Mouse (Mus musculus) layer of hippocampus, adult 11-12 months (tissue): Measurements from ENCODE around the gene Btk.

Experiments
- DNase-seq: peaks from one replicate; pipeline ENCODE4 v3.0.0; 2022; ENCODE audit warnings: low spot score

Gene Btk

DNA sequence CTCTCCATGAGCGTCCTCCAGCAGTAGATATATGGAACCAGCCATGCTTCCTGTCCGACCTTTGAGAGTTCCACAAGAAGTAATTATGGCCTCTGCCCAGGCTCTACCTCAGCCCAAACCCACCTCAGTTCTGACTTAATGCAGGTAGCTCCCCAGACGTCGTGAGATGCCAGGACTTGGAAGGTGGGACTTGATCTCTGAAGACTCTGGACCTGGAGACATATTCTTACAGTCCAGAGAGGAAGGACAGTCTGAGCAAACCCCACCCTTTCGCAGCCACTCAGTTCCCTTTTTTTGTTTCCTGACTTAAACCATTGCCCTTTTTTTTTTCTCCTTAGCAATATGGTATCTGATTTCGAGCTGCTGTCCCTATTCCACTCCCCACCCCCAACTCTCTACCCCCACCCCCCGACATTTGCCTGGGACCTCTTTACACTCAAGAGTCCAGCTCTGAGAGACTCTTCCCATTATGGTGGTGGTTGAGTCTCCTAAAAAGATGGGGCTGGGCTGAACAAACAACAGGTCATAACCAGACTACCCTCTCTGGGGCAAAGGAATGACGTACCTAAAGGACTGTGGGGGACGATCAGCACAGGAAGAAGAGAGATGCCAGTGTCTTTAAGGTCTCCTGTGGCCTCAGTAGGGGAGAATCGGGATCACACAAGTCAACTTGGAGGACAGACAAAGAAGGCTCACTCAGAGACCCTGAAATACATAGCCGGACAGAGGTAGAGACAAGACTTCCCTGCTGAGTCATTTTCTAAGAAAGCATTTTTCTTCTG, at the start of gene Btk:
Gene Btk (minus strand): TSS at position 683 of the 782 bp plus-strand sequence.
- no peak for DNase-seq

DNA sequence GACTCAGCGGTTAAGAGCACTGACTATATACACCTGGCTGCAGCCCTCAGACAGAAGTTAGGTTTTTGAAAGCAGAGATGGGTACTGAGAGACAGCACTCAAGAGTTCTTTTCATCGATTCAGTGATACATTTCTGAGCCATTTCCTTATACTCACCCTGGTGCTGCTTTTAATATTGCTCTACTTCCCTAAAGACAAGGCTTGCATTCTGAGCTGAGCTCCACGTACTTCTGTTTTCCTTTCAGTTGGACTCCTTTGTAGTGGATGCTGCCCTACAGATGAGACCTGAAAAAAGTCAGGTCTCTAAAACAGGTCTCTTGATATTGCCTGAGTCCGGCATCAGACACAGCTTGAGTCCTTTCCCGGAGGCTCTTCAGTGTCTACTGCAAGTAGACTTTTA, 49.3 kb upstream of the Btk start:
- no peak for DNase-seq

DNA sequence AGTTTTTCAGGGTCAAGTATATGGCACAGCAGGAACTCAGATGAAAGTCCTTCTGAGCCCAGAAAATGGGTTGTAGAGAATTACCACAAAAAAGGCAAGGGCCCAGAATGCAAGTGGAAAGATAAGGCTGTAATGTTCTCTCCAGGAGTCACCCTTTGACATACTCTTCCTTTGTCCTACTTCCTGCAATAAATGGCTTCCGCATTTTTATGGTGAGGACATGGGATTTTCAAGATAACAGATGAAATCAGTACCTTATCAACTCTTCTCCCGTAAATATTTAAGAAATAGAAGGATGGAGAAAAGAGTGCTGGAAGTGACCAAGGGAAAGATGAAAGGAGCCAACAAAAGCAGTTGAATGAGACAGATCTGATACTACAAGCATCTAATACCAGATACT, 44.8 kb upstream of the Btk start:
- DNase-seq: no peak

DNA sequence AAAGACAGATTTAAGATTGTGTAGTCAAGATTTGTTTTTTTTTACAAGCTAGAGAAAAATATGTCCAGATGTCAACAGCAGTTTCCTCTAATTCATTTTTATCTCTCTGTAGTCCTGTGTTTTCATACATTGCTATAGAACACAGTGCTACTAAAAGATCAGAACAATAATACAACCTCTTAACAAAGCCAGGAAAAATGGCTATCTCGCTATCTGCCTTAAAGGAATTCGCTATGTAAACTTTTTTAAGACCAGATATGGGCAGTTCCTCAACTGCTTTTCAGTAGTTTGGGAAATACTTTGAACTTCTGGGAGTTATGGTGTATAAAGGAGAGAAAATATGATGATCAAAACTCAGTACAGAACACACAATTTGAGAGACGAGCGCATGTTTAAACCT, 40.0 kb upstream of the Btk start:
- no peak for DNase-seq

DNA sequence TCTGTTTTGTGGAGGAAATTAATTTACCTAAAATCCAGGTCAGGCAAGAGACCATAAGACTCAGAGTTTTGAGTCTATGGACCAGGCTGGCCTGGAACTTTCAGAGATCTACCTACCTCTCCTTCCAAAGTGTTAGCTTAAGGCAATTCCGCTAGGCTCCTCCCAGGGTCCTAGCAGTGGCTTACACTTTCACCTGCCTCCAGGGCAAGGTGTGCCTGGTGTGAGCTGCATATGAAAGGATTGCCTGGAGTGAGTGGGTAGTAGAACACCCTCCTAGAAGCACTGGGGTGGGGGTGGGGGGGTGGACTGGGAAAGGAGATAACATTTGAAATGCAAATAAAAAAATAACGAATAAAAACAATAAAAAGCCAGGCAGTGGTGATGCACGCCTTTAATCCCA, 38.3 kb upstream of the Btk start:
- no peak for DNase-seq

DNA sequence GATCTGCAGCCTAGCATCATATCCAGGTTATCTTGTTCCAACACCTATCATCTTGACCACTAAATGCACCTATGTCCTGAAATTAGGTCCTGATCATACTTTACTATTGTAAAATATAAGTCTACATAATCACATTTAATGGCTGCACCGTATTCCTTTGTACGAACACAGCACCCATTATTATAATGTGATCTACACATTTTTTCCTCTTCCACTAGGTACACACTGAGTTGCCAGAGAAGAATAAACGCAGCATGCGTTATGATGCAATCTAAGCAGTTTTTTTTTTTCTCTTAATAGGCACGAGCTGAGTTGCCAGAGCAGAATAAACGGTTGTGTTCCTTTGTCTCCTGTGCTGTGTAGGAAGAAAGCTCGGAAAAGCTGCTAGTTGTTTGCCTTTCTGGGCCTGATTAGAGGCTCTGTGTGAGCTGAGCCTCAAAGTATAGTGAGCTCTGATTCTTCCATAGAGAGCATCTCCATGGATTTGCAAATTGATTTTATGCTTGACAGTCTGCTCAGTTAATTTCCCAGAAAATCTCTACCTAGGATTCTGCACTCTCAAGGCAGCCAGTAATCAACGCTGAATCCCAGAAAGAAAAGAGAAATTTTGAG, 37.0 kb upstream of the Btk start:
- no peak for DNase-seq

DNA sequence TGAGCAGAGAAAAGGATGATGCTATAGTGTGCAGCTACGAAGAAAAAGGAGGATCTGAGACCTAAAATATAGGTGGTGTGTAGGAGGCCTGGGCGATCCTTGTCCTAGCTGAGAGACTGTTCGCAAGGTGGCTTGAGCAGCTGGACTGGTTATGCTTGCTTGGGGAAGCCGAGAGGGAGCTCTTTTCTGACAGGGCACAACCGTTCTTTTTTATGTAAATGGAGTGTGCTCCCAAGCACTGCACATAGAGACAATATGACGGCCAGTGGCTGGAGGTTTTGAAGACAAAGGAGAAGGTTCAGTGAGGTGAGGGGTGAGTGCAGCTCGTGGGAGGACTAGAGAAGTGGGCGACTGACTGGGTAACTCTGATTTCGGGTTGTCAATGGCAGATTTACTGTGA, 36.3 kb upstream of the Btk start:
- DNase-seq: no peak

DNA sequence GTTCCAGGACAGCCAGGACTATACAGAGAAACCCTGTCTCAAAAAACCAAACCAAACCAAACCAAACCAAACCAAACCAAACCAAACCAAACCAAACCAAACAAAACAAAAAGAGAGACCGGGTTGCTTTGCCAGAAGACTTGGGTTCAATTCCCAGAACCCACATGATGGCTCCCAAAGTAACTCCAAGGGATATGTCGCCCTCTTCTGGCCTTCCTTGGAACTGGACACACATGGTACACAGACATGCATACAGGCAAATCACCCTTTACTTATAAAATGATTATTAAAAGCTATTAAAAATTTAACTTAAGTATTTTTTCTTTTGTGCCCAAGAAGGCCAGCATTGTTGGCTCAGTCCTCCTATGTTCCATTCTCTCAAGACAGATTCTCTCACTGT, 30.9 kb upstream of the Btk start:
- DNase-seq: no peak

DNA sequence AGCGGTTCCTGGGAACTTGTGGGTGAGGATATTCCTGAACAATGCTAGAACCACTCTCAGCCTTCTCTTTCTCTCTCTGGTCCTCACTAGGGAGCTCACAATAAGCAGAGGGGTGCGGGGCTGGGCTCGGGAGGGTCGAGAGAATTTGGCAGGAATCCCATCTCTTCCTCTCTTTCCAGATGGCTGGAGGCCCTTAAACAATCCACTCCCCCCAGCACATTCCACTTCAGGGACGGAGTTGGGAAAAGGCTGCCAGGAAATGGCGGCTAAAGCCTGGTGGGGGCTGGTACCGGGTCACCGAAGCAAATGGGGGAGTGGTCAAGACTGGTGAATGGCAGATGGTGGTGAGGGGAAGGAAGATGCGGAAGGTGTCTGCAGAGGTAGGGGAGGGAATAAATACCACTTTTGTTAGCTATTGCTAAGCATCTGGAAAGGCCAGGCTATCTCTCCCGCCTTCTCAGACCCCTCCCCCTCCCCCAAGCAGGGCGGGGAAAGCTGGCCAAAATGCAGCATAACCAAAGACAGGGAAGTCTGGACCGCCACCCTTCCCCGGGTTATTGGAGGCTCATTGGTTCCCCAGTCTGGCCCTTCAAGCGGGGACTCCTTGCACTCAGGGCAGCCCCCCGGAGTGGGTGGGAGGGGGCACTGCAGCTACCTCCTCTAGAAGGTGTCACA, 29.1 kb upstream of the Btk start:
- DNase-seq: no peak

DNA sequence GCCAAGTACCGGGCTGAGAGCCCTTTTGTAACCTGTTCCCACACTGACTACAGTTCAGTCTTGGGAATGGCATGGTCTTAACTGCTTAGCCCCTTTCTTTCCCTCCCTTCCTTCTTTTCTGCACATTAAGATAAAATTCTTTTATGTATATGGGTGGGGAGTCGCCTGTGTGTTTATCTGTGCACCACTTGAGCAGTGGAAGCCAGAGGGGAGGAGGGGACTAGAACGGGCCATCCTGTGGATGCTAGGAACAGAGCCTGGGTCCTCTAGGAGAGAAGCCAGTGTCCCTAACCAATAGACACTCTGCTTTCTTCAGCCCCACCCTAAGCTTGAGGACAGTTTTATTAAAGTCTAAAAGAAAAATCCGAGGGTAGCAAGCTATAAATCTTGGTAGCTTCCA, 27.6 kb upstream of the Btk start:
- no peak for DNase-seq

DNA sequence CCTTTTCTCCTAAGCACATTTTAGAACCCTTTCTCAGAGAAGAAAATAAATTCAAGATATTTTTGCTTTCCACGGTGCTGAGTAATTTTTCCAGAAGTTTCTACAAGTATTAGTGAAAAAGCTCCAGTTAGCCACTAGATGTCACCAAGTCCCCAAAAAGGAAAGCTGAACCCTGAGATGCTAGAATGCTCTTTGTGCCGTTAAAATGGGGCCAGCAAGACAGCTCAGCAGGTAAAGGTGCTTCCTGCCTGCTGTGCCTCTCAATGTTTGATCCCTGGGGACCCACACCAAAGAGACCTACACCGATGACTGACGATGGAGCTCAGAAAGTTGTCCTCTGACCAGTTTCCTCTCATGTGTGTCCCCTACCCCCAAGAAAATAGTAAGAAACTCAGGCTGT, 26.1 kb upstream of the Btk start:
- no peak for DNase-seq

DNA sequence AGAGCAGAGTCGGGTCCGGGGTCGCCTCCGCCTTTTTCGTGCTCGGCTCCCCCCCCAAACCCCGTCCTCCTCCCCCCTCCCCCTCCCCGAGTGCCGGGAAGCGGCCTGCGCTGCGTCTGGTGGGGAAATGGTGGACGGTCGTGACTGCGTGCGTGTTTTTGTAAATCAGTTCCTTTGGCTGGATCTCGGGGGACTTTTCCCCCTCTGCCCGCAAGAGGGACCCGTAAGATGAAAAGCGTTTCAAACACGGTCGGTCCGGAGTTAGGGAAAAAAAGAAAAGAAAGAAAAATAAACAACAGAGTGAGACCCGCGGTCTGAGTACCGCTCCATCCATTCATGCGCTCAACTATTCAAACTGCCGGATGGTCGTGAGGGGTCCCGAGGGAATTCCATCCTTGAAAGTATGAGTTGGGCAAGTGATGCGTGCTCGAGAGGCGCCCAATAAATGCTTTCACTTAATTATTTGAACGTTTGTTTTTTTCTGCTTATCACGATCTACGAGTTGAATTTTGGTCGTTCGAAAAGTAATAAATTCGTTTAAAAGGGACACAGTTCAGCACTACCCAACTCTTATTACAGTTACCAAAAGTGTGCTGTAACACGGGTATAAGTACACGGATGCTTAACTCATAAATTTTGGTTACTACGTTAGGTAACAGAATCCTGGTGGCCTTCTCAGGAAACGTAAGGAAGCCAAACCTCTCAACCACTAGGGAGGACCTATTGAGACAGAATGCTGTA, 18.2 kb upstream of the Btk start:
- DNase-seq: no peak

DNA sequence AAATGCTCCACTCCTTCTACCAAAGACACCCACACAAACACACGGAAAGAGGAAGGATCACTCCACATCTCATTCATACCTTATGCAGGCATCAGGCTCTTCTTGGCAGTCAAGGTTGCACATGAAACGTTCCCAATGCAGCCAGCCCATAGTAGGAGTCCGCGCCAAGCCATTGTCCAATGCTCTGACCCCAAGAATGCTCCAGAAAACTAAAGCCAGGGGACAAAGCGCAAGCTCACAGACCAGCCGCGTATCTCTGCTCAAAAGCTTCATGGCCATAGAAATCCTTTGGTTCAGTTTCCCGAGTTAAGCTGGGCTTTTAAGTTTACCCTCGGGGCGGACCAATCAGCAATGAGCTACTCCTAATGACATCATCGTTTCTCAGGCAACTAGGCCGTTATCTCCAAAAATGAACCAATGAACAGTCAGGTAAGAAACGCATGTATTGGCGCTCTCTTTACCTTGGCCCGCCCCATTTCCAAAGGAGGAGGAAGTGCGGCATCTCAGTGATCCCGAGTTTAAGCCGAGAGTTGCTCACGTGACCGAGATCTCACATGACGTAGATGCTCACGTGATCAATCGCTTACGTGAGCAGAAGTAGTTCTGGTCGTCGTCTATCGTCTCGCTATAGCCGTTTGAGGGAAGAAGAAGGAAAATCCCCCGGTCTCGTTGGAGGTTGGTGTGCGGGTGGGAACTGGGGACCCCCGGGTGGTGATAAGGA, 17.4 kb upstream of the Btk start, which contains the start of the genes Gla and Hnrnph2:
Gene Gla (minus strand): TSS at position 467 of the 721 bp plus-strand sequence.
Gene Hnrnph2 (plus strand): TSS at position 521 of the 721 bp plus-strand sequence.
- peak; percentile 95 for DNase-seq

DNA sequence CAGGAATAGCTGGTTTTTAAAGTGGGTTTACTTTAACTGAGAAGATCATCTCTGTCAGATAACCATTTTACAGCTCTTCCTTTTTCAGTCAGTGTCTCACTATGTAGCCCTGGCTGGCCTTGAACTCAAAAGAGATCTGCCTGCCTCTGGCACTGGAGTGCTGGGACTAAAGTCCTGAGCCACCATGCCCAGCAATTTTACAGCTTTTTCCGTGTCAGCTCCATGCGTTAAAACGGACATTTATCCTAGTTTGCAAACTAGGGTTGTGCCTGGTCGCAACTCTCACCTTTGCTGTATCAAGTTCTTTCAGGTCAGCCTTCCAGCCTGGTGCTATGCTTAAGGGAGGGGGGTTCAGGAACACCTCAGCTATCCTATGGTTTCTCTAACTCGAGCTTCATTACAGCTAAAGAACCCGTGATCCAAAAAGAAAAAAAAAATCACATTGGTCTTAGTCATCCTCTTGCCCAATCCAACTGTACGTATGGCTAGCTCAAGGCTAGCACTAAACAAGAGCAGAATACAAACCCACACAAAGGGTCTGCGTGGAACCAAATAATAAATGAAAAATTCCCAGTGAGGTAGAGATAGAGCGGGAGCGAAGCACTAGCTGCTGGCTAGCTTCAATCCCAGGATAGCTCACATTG, 16.7 kb upstream of the Btk start:
- no peak for DNase-seq

DNA sequence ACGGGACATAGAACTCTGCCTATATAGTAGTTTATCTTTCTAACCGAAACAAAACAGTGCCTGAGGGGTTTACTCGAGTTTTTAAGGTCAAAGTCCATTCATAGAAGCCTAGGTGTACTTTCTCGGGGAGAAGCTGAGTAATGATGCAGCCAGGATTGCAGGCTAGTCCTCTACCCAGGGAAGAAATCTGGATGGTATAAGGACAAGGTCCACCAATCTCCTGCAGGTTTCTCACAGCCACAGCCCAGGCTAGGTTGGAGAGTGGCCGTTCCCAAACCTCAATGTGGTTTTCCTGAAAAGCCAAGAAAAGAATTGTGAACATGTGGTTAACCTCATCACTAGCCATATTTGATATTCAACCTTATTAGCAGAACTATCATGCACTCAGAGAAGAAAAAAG, 6.5 kb upstream of the Btk start:
- no peak for DNase-seq

DNA sequence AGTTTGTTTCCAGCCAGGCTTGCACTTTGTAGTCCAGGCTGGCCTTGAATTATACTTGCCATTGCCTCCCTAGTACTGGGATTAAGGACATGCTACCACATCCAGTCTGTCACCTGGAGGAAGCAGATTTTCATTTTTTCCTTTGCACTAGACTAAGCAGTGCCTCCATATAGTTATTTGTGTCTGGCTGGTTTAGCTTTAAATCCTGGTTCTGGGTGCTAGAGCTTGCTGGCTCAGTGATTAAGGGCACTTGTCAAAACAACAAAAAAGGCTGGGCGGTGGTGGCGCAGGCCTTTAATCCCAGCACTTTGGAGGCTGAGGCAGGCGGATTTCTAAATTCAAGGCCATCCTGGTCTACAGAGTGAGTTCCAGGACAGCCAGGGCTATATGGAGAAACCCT, 5.6 kb upstream of the Btk start:
- DNase-seq: no peak

DNA sequence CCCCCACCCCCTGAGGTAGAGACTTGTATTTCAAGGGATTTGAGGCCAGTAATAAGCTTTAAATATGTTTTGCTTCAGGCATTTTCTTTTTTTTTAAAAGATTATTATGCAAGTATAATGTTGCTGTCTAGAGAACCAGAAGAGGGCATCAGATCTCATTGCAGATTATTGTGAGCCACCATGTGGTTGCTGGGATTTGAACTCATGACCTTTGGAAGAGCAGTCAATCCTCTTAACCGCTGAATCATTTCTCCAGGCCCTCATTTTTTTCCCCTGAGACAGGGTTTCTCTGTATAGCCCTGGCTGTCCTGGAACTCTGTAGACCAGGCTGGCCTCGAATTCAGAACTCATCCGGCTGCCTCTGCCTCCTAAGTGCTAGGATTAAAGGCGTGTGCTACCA, 4.9 kb upstream of the Btk start:
- no peak for DNase-seq

DNA sequence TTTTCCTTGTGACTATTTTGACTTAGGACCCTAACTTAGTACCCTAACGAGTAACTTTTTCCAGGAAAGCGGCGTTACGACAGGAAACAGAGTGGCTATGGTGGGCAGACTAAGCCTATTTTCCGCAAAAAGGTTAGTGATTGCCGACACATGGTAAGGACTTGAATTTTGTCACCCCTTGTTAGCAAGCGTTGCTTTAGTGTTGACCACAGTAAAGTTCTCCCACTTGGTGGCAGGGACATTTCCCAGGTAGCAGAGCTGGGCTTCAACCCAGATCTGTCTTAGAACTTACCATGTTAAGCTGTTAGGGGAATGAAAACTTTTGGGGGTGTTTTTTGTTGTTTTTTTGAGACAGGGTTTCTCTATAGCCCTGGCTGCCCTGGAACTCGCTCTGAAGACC, 3.1 kb upstream of the Btk start:
- no peak for DNase-seq

DNA sequence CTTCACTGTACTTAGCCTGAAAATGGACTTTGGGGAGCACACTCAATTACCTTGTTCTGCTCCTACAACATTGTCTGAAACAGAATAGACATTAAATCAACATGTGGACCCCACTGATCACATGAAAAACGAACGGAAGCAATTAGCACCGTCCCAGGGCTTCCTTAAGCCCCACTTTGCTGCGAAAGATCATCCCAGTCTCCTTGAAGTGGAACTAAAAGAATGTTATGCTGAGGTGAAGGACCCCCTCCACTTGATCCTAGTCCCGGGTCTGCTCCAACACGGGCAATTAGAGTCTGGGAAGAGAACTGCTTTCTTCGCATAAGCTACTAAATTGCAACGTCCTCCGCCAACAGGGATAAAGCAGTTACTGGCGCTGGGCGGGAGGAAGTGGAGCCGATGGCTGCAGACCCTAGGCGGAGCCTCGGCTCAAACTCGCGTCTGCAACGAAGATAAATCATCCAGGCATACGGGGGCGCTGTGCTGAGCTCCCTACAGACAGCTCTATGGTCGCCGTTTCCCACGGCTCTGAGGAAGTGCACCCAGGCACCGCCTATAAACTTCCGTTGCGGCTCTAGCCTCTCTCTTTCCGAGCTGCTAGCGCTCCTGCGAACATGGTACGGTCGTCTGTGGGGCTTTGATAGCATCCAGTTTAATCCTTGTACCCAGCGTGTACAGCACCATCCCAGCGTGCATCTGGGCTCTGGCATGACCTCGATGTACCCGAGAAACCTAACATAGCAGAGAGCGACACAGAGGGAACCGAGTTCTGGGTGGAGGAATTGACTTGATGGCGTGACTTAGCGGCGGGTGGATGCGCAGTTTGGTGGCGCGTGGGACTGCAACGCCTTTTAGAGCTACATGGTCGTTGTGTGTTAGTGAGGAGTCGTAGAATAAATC, 2.0 kb upstream of the Btk start, which contains the start of gene Rpl36a:
Gene Rpl36a (plus strand): TSS at position 552 of the 900 bp plus-strand sequence.
- DNase-seq: peak; percentile 90

DNA sequence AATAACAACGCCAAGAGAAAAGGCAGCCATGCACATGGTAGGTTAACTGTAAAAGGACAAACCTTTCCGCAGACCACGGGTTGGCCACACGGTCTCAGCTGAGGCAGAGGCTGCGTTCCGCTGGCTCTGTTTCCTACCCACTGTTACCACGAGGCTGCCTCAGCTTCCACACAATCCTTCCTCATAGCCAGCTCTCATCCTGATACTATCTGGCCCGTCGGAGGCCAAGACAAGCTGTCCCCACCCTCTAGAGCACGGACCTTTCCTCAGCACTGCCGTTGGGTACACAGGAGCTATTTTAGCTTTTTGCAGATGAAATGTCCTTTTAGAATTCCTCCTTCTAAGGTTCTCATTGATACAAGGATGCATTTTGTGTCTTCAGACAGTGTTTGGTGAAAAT, 1.1 kb downstream of the Btk start:
- DNase-seq: no peak
